Mouse (Mus musculus): ENCODE data around the gene Rhoh. TPM values are rescaled to one million over a fixed set of nuclear protein-coding genes. Genes with fewer than 3 reads are reported as not detected.
A peak's percentile ranks its signal among the peaks of the same experiment; 100 is the strongest.

Gene Rhoh
- polyA plus RNA-seq, 1 experiment from 2014 or later, result 0.27 TPM

DNA sequence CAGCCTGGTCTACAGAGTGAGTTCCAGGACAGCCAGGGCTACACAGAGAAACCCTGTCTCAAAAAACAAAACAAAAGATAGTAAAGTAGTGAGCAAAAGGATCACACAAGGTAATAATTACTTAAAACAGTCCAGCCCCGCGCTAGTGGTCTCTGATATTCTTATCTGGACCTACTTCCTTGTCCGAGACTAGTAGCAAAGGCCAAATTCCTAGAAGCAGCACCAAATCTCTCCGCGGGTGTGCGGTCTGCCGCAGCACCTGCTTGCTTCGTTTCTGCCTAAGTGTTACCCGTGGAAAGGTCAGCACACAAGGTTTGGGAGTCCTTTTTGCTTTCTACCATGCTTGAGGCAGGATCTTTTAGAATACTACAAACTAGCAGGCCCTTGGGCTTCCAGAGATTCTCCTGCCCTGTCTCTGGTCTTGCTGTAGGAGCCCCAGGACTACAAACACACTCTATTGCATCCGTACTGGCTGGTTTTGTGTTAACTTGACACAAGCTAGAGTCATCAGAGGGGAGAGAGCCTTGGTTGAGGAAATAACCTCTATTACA, 40.9 kb downstream of the Rhoh start:
- Histone ChIP-seq H3K27ac (no peak overlapping the region), H3K9me3 (peaks cover 4% of the 10 kb centered on the region; the same call in 1 of the 2 replicates), H3K36me3 (no peaks in the 10 kb centered on the region), H3K9ac (replicated peaks) (no peak overlapping the region), H3K4me1 (replicated peaks) (no peaks in the 10 kb centered on the region), H3K27me3 (no peaks in the 10 kb centered on the region), H3K4me2 (replicated peaks) (no peak overlapping the region), H3K4me3 (replicated peaks) (no peak overlapping the region)
- WGBS, result 95% methylated on average over 10 of the region's 10 CpGs
- ATAC-seq, result no peak

DNA sequence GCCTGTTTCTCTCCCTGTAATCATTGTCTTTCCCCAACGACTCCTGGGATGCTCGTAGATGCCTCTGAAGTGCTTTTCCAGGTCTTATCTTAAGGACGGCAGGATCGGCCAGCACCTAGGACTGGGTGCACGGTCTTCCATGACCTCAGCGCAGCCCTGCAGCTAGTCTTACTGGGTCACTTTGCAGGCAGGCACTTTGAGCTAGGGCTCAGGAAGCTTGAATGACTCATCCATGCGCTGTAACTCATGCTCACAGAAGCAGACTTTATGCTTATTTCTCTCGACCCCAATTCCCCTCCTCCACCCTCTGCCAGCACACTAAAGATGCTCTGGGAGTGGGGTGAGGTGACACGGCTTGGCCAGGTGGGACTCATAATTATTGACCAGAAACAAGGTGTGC, 41.8 kb downstream of the Rhoh start:
- ATAC-seq, result no peak
- Histone ChIP-seq H3K4me3 (replicated peaks) (no peak overlapping the region), H3K9me3 (peaks cover 4% of the 10 kb centered on the region; the same call in 1 of the 2 replicates), H3K4me2 (replicated peaks) (no peak overlapping the region), H3K4me1 (replicated peaks) (no peaks in the 10 kb centered on the region), H3K27ac (no peak overlapping the region), H3K9ac (replicated peaks) (no peak overlapping the region), H3K27me3 (no peaks in the 10 kb centered on the region), H3K36me3 (no peaks in the 10 kb centered on the region)
- 92% methylated on average over 9 of the region's 9 CpGs for WGBS

DNA sequence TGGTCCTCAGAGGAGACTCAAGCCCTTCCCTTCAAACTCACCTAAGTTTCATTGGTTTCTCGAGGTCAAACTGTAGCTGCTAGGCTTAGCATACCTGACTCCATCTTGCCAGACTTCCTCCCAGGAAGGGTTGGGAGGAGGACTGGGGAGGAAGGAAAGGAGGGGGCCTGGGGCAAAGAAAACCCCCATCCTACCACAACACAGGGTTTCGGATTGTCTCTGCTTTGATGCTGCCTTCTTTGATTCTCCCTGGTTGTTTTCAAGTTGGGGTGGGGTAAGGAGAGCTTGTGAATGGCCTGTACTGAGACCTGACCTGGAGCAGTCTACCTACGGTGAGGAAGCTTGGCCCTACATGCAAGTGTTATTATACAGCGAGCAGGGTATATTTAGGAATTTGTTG, 43.5 kb downstream of the Rhoh start:
- WGBS, result 91% methylated on average over 4 of the region's 4 CpGs
- no peak for ATAC-seq
- H3K36me3 ChIP-seq, result no peaks in the 10 kb centered on the region
- H3K4me2 ChIP-seq (replicated peaks), result no peak overlapping the region
- H3K9ac ChIP-seq (replicated peaks), result no peak overlapping the region
- H3K9me3 ChIP-seq, result peaks cover 4% of the 10 kb centered on the region; the same call in 1 of the 2 replicates
- no peaks in the 10 kb centered on the region for H3K27me3 ChIP-seq
- no peak overlapping the region for H3K27ac ChIP-seq
- H3K4me1 ChIP-seq (replicated peaks), result no peaks in the 10 kb centered on the region
- no peak overlapping the region for H3K4me3 ChIP-seq (replicated peaks)

DNA sequence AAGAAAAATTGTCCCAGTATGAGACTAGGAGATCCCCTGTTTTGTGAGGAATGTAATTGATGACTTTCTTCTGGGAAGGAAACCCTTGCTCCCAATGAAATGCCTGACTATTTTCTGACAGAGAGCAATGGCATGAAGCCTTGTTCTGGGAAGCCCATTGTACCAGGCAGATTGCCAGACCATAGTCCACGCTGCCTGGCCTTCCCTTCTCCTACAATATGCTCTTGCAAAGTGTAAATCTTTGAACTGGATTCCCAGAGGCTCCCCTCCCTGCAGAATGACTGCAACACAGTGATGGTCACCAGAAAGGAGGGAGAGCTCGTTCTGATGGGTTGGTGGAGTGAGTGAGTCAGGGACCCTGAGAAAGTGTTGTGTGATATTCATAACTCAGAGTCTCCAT, 47.7 kb downstream of the Rhoh start:
- no peaks in the 10 kb centered on the region for H3K27me3 ChIP-seq
- H3K4me1 ChIP-seq (replicated peaks), result no peaks in the 10 kb centered on the region
- no peak overlapping the region for H3K9ac ChIP-seq (replicated peaks)
- ATAC-seq, result no peak
- peaks cover 4% of the 10 kb centered on the region; the same call in 1 of the 2 replicates for H3K9me3 ChIP-seq
- H3K27ac ChIP-seq, result no peak overlapping the region
- H3K4me2 ChIP-seq (replicated peaks), result no peak overlapping the region
- WGBS, result 83% methylated on average over 2 of the region's 2 CpGs
- H3K4me3 ChIP-seq (replicated peaks), result no peak overlapping the region
- H3K36me3 ChIP-seq, result no peaks in the 10 kb centered on the region

DNA sequence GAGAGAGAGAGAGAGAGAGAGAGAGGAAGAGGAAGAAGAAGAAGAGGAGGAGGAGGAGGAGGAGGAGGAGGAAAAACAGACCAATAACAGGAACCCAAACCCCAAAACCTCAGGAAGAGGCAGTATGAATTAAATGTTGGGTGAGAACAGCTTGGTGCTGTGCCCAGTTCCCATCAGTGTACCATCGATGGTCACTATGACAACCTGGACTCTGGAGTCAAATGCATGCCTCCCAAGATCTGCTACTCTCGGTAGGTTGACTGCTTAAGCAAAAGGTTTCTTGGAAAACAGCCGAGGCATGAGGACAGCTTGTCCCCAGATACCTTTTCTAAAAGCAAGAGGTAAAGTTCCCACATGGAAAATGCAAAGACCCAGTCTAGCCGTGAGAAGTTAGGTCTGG, 48.3 kb downstream of the Rhoh start:
- H3K27ac ChIP-seq, result no peak overlapping the region
- ATAC-seq, result no peak
- no peaks in the 10 kb centered on the region for H3K27me3 ChIP-seq
- no peaks in the 10 kb centered on the region for H3K36me3 ChIP-seq
- H3K4me1 ChIP-seq (replicated peaks), result no peaks in the 10 kb centered on the region
- H3K9ac ChIP-seq (replicated peaks), result no peak overlapping the region
- H3K4me2 ChIP-seq (replicated peaks), result no peak overlapping the region
- 85% methylated on average over 4 of the region's 4 CpGs for WGBS
- no peak overlapping the region for H3K4me3 ChIP-seq (replicated peaks)
- peaks cover 4% of the 10 kb centered on the region; the same call in 1 of the 2 replicates for H3K9me3 ChIP-seq

DNA sequence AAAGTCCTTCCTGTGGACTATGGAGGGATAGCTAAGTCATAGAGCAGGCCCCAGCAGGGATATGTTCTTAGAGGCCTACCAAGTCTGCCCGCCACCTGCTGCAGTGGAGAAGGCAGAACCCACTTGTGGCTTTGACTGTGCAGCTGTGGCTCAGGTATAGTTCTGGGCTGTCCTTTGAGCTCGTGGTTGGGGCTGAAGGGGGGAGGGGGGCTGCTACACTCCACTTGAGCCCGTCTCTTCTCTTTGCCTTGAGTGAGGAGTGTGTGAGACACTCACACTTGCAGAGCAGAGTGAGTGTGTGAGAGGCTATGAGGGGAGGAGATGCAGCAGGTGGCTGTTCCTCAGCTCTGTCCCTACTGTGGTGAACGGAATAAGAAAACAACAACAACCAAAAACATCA, 49.4 kb downstream of the Rhoh start:
- Histone ChIP-seq H3K9ac (replicated peaks) (no peak overlapping the region), H3K27me3 (no peaks in the 10 kb centered on the region), H3K4me1 (replicated peaks) (no peaks in the 10 kb centered on the region), H3K36me3 (no peaks in the 10 kb centered on the region), H3K27ac (no peak overlapping the region), H3K9me3 (no peaks in the 10 kb centered on the region), H3K4me3 (replicated peaks) (no peak overlapping the region), H3K4me2 (replicated peaks) (no peak overlapping the region)
- ATAC-seq, result no peak
- WGBS, result 89% methylated on average over 4 of the region's 4 CpGs

DNA sequence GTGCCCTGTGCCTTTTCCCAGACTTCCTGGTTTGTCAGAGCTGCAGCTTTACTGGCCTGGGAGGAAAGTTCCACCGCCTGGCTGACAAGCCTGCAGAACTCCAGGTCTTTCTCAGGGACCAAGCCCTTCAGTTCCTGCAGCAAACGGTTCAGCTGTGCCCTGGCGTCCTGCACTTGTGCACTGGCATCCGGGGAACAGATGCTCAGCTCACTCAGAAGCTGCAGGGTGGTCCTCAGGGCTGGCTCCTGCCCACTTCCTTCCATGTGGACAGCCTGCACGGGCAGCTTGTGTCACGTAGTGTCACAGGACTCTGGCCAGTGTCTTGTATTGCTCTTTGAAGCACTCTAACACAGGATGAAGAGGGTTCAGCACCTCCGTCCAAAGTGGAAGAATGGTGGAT, 50.7 kb downstream of the Rhoh start:
- Histone ChIP-seq H3K4me3 (replicated peaks) (no peak overlapping the region), H3K4me1 (replicated peaks) (no peaks in the 10 kb centered on the region), H3K27me3 (no peaks in the 10 kb centered on the region), H3K27ac (no peak overlapping the region), H3K4me2 (replicated peaks) (no peak overlapping the region), H3K36me3 (no peaks in the 10 kb centered on the region), H3K9ac (replicated peaks) (no peak overlapping the region), H3K9me3 (no peaks in the 10 kb centered on the region)
- no peak for ATAC-seq
- WGBS, result 87% methylated on average over 7 of the region's 7 CpGs

DNA sequence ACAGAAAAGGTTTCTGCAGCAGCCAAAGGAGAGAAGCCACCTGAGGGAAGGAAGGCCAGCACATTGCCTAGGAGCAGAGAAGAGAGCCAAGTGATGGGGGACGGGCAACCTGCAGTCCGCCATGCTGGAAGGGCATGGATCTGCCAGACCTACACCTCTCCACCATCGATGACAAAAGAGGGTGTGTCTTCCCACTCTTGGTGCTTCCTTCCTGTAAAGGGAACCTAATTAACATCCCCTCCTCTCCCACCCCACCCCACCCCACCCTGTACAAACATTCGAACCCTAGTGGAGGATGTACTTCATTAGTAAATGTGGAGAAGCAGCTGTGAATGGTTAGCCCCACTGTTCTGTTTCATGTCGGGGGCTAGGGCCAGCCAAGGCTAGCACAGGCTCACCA, 51.2 kb downstream of the Rhoh start:
- H3K27ac ChIP-seq, result no peak overlapping the region
- H3K9ac ChIP-seq (replicated peaks), result no peak overlapping the region
- ATAC-seq, result no peak
- H3K4me1 ChIP-seq (replicated peaks), result no peaks in the 10 kb centered on the region
- H3K36me3 ChIP-seq, result no peaks in the 10 kb centered on the region
- no peak overlapping the region for H3K4me2 ChIP-seq (replicated peaks)
- no peaks in the 10 kb centered on the region for H3K27me3 ChIP-seq
- no peaks in the 10 kb centered on the region for H3K9me3 ChIP-seq
- no peak overlapping the region for H3K4me3 ChIP-seq (replicated peaks)
- 88% methylated on average over 5 of the region's 5 CpGs for WGBS

DNA sequence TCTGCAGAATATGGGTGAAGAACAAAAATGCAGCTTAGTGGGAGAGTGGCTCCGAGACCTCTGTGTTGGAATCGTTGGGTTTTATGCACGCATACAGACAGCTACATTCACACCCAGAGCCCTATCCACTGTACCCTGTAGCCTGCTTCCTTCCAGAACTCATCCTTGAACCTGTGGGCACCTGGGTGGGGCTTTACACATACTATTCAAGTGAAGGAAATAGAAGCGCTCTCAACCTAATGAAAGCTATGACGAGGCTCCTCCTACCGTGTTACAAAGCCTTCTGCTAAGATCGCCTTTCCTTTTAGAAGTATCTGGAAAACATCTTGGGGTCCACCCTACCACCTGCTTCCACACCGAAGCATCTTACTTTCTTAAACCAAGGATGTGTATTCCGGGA, 52.1 kb downstream of the Rhoh start:
- Histone ChIP-seq H3K9ac (replicated peaks) (no peak overlapping the region), H3K4me3 (replicated peaks) (no peak overlapping the region), H3K9me3 (no peaks in the 10 kb centered on the region), H3K4me2 (replicated peaks) (no peak overlapping the region), H3K27ac (no peak overlapping the region), H3K36me3 (no peaks in the 10 kb centered on the region), H3K27me3 (no peaks in the 10 kb centered on the region), H3K4me1 (replicated peaks) (peaks cover under 1% of the 10 kb centered on the region)
- 94% methylated on average over 9 of the region's 9 CpGs for WGBS
- no peak for ATAC-seq

DNA sequence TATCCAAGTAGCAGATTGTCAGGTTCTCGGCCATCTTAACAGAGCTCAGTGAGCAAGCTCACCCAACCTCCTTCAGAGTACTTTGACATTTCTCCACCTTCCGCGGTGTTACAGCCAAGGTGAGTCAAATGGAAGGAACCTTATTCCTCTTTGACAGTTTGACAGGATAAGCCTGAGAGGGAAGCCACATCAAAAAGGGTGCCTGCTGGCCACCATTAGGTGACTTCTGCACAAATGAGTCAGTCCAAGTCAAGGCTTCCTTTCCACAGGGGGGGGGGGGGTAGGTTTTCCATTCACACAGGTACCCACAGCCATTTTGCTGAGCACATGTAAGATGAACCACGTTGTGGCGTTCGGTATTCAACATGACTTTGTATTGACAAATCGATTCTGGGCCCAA, 53.3 kb downstream of the Rhoh start:
- 93% methylated on average over 7 of the region's 7 CpGs for WGBS
- H3K9ac ChIP-seq (replicated peaks), result no peak overlapping the region
- no peak overlapping the region for H3K4me3 ChIP-seq (replicated peaks)
- H3K27me3 ChIP-seq, result no peaks in the 10 kb centered on the region
- H3K9me3 ChIP-seq, result no peaks in the 10 kb centered on the region
- no peak overlapping the region for H3K27ac ChIP-seq
- H3K4me1 ChIP-seq (replicated peaks), result peaks cover 13% of the 10 kb centered on the region
- no peak for ATAC-seq
- H3K4me2 ChIP-seq (replicated peaks), result no peak overlapping the region
- no peaks in the 10 kb centered on the region for H3K36me3 ChIP-seq

DNA sequence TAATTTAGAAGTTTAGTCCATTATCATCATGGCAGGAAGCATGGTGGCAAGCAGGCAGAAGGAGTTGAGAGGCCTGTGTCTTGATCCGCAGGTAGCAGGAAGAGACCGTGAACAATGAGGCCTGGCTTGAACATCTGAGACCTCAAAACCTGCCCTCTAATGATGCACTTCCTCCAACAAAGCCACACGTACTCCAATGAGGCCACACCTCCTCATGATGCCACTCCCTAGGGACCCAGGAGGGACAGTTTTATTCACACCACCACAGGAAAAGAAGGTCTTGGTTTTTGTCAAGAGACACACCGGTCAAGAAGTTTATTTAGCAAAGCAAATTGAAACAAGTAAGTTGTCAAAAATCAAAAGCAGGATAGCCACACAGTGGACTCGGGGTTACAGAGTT, 55.9 kb downstream of the Rhoh start:
- Histone ChIP-seq H3K4me2 (replicated peaks) (no peak overlapping the region), H3K9ac (replicated peaks) (no peak overlapping the region), H3K4me1 (replicated peaks) (peaks cover 20% of the 10 kb centered on the region), H3K27me3 (no peaks in the 10 kb centered on the region), H3K4me3 (replicated peaks) (no peak overlapping the region), H3K36me3 (no peaks in the 10 kb centered on the region), H3K27ac (no peak overlapping the region), H3K9me3 (no peaks in the 10 kb centered on the region)
- WGBS, result 88% methylated on average over 5 of the region's 5 CpGs
- no peak for ATAC-seq

DNA sequence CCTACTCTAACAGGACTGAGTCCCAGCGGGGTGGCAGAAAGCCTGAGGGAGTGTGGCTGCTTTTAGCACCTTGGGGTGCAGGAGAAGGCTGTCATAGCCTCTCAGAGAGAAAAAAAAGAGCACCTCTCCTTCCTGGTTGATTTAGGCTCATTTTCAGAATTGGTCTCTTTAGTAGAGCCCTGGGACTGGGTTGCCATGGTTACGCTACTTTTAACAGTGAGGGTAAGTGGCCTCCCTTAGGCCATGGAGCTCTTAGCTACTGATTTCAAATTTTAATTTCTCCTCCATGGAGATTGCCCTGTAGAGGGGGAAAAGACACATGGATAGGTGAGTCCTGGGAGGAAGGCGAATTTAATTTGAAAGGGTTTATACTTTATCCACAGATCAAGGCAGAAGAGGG, 57.6 kb downstream of the Rhoh start:
- no peak overlapping the region for H3K4me2 ChIP-seq (replicated peaks)
- H3K27ac ChIP-seq, result peak overlapping the region; percentile 65
- H3K4me3 ChIP-seq (replicated peaks), result no peak overlapping the region
- 68% methylated on average over 3 of the region's 3 CpGs for WGBS
- H3K4me1 ChIP-seq (replicated peaks), result peaks cover 20% of the 10 kb centered on the region
- no peaks in the 10 kb centered on the region for H3K27me3 ChIP-seq
- ATAC-seq, result peak; percentile 85
- no peak overlapping the region for H3K9ac ChIP-seq (replicated peaks)
- H3K36me3 ChIP-seq, result no peaks in the 10 kb centered on the region
- H3K9me3 ChIP-seq, result no peaks in the 10 kb centered on the region

DNA sequence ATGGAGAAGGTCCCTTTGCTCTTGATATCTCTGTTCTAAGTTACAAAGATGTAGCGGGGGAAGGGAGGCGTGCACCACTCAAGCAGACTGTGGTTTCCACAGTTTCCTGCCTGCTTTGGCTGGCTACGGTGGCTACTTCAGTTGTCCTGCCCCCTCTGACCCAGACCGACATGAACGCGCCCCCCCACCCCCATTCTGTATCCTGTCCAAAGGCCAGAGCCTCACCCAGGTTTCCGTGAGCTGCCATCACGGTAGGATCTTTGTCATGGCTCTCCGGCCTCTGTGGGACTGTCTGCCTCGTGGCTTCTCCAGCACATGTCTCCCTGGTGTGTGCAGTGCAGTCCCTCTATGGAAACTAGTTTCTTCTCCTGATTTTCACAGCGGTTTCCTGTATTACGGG, 58.3 kb downstream of the Rhoh start:
- no peak overlapping the region for H3K27ac ChIP-seq
- no peaks in the 10 kb centered on the region for H3K27me3 ChIP-seq
- H3K36me3 ChIP-seq, result no peaks in the 10 kb centered on the region
- no peaks in the 10 kb centered on the region for H3K9me3 ChIP-seq
- peak; percentile 12; the same call in 1 of the 2 replicates for ATAC-seq
- H3K4me2 ChIP-seq (replicated peaks), result no peak overlapping the region
- 89% methylated on average over 12 of the region's 12 CpGs for WGBS
- H3K4me3 ChIP-seq (replicated peaks), result no peak overlapping the region
- H3K4me1 ChIP-seq (replicated peaks), result peaks cover 20% of the 10 kb centered on the region
- no peak overlapping the region for H3K9ac ChIP-seq (replicated peaks)
